Mouse (Mus musculus): ENCODE measurements around the gene Isg20l2. TPM values are rescaled to one million over a fixed set of nuclear protein-coding genes. Genes with fewer than 3 reads are reported as not detected.

The Isg20l2 gene
- polyA plus RNA-seq, 1 experiment from 2014 or later = 43.5 TPM

DNA sequence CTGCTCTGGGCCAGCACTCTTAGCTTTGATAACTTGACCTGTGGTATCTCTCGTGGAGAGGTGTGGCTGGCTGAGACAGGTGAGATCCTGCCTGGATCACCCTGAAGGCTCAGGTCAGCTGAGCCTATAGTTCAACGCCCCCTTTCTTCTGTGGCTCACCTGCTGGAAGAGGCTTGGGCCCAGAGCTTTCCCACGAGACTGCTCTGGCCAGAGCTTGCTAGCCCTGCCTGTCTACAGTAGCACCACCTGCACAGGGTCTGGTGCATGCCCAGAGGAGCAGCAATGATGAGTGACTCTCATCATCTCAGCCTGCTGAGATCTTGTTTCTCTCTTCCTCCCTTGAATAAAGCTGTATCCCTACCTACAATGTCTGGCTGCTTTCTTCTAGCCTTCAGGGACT is 50.0 kb downstream of the Isg20l2 start:
- H3K36me3 ChIP-seq (ENCODE audit: control insufficient read depth, insufficient read depth) = no peaks in the 10 kb centered on the region
- no peaks in the 10 kb centered on the region for H3K9me3 ChIP-seq (ENCODE audit: control insufficient read depth, low read length)
- H3K4me2 ChIP-seq (ENCODE audit: low read length) = no peak overlapping the region
- 70% methylated on average over 3 of the region's 3 CpGs for WGBS
- 0 out of 2 replicates have a peak overlapping the region, but pooled peaks have one; percentile 9 for H3K9ac ChIP-seq (replicated peaks; ENCODE audit: low read depth, low read length)
- H3K4me3 ChIP-seq (replicated peaks; ENCODE audit: low read length) = no peak overlapping the region
- peaks cover 29% of the 10 kb centered on the region for H3K4me1 ChIP-seq (replicated peaks; ENCODE audit: control insufficient read depth, insufficient read depth, low read length)
- no peak for ATAC-seq
- H3K27ac ChIP-seq (ENCODE audit: low read length) = no peak overlapping the region
- no peaks in the 10 kb centered on the region for H3K27me3 ChIP-seq (replicated peaks; ENCODE audit: control insufficient read depth, insufficient read depth, low read length)

DNA sequence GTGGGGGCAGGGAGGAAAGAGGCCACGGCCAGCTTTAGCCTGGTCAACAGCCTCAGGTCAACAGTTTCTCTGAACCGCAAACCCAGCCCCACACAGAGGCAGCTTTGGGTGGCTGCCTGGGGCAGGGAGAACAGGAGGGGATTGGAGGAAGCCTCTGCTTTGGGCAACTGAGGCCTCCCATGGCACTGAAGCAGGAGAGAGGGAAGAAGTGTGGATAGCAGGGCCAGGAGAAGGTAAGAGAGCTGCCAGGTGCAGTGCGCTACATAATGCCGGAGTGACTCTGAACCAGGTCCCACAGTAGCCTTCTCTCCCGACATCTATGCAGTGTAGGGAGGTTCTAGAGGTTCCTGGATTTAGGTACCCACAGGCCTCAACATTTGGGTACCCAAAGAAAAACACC is 50.6 kb downstream of the Isg20l2 start:
- WGBS = 66% methylated on average over 5 of the region's 5 CpGs
- H3K4me1 ChIP-seq (replicated peaks; ENCODE audit: control insufficient read depth, insufficient read depth, low read length) = peaks cover 35% of the 10 kb centered on the region
- no peak for ATAC-seq
- no peak overlapping the region for H3K9ac ChIP-seq (replicated peaks; ENCODE audit: low read depth, low read length)
- H3K36me3 ChIP-seq (ENCODE audit: control insufficient read depth, insufficient read depth) = no peaks in the 10 kb centered on the region
- H3K9me3 ChIP-seq (ENCODE audit: control insufficient read depth, low read length) = no peaks in the 10 kb centered on the region
- H3K27me3 ChIP-seq (replicated peaks; ENCODE audit: control insufficient read depth, insufficient read depth, low read length) = no peaks in the 10 kb centered on the region
- H3K27ac ChIP-seq (ENCODE audit: low read length) = no peak overlapping the region
- H3K4me2 ChIP-seq (ENCODE audit: low read length) = no peak overlapping the region
- H3K4me3 ChIP-seq (replicated peaks; ENCODE audit: low read length) = no peak overlapping the region

DNA sequence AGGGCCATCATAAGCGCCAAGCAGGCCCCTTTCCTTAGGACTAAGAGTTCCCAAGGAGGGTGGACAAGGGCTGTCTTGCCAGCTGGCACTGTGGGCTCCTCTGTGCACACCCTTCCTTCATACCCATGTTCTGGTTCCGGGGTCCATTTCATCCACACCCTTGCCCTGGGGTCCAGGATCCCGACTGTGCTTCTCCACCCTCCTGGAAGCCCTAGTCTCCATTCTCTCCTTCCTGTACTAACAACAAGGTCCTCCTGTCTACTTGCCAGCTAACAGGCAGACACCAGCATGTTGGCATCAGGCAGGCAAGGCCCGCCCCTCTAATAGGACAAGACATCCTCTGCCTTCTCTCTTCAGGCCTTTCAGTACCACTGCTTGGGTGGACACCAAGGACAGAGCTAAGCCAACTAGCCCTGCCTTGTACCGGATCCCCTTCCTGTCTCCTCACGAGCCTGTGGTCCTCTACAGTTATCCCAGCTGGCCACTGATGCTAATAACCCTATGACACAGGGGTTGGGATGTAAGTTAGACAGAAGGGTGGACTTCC is 51.2 kb downstream of the Isg20l2 start:
- no peak overlapping the region for H3K9ac ChIP-seq (replicated peaks; ENCODE audit: low read depth, low read length)
- ATAC-seq = no peak
- no peaks in the 10 kb centered on the region for H3K27me3 ChIP-seq (replicated peaks; ENCODE audit: control insufficient read depth, insufficient read depth, low read length)
- WGBS = 80% methylated on average over 6 of the region's 6 CpGs
- H3K27ac ChIP-seq (ENCODE audit: low read length) = no peak overlapping the region
- no peak overlapping the region for H3K4me2 ChIP-seq (ENCODE audit: low read length)
- H3K4me1 ChIP-seq (replicated peaks; ENCODE audit: control insufficient read depth, insufficient read depth, low read length) = peaks cover 40% of the 10 kb centered on the region
- no peaks in the 10 kb centered on the region for H3K9me3 ChIP-seq (ENCODE audit: control insufficient read depth, low read length)
- no peaks in the 10 kb centered on the region for H3K36me3 ChIP-seq (ENCODE audit: control insufficient read depth, insufficient read depth)
- no peak overlapping the region for H3K4me3 ChIP-seq (replicated peaks; ENCODE audit: low read length)

GRCm38 (mm10) chr3:87981894-87982835 is 52.1 kb downstream of the Isg20l2 start:
- Histone ChIP-seq H3K27ac (ENCODE audit: low read length) (peak overlapping the region; percentile 57), H3K9me3 (ENCODE audit: control insufficient read depth, low read length) (no peaks in the 10 kb centered on the region), H3K36me3 (ENCODE audit: control insufficient read depth, insufficient read depth) (no peaks in the 10 kb centered on the region), H3K9ac (replicated peaks; ENCODE audit: low read depth, low read length) (0 out of 2 replicates have a peak overlapping the region, but pooled peaks have one; percentile 6), H3K27me3 (replicated peaks; ENCODE audit: control insufficient read depth, insufficient read depth, low read length) (no peaks in the 10 kb centered on the region), H3K4me3 (replicated peaks; ENCODE audit: low read length) (no peak overlapping the region), H3K4me1 (replicated peaks; ENCODE audit: control insufficient read depth, insufficient read depth, low read length) (peaks cover 49% of the 10 kb centered on the region), H3K4me2 (ENCODE audit: low read length) (no peak overlapping the region; the same call in 1 of the 2 replicates)
- 32% methylated on average over 12 of the region's 12 CpGs for WGBS
- ATAC-seq = no peak

GRCm38 (mm10) chr3:87982836-87983601 is 52.9 kb downstream of the Isg20l2 start:
- ATAC-seq = no peak
- Histone ChIP-seq H3K4me1 (replicated peaks; ENCODE audit: control insufficient read depth, insufficient read depth, low read length) (peaks cover 58% of the 10 kb centered on the region), H3K4me2 (ENCODE audit: low read length) (peak overlapping the region; percentile 14; the same call in 1 of the 2 replicates), H3K9ac (replicated peaks; ENCODE audit: low read depth, low read length) (no peak overlapping the region; the same call in none of the 2 replicates), H3K27ac (ENCODE audit: low read length) (peak overlapping the region; percentile 57), H3K4me3 (replicated peaks; ENCODE audit: low read length) (no peak overlapping the region), H3K27me3 (replicated peaks; ENCODE audit: control insufficient read depth, insufficient read depth, low read length) (no peaks in the 10 kb centered on the region), H3K36me3 (ENCODE audit: control insufficient read depth, insufficient read depth) (no peaks in the 10 kb centered on the region), H3K9me3 (ENCODE audit: control insufficient read depth, low read length) (no peaks in the 10 kb centered on the region)
- WGBS = 4% methylated on average over 13 of the region's 13 CpGs

DNA sequence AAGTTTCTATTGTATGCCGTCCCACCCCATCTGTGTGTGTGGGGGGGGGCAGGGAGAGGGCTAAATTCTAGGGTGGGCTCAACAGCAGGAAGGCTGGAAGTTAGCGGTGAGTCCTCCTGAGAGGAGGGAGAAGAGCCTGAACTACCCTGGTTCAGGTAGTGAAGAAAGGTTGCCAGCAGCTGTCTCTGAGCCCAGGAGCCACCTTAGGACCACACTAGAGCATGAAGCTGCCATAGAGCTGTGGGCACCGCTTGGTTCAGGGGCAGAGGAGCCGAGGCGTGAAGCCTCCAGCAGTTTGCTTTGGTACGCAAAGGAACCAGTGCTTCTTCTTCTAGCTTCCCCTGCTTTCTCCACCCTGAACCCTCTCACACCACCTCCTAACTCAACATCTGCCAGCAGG is 53.5 kb downstream of the Isg20l2 start:
- Histone ChIP-seq H3K4me3 (replicated peaks; ENCODE audit: low read length) (no peak overlapping the region), H3K27ac (ENCODE audit: low read length) (peak overlapping the region; percentile 39; the same call in 1 of the 2 replicates), H3K9ac (replicated peaks; ENCODE audit: low read depth, low read length) (no peak overlapping the region; the same call in 1 of the 2 replicates), H3K4me2 (ENCODE audit: low read length) (peak overlapping the region; percentile 14; the same call in 1 of the 2 replicates), H3K9me3 (ENCODE audit: control insufficient read depth, low read length) (no peaks in the 10 kb centered on the region), H3K36me3 (ENCODE audit: control insufficient read depth, insufficient read depth) (no peaks in the 10 kb centered on the region), H3K4me1 (replicated peaks; ENCODE audit: control insufficient read depth, insufficient read depth, low read length) (peaks cover 64% of the 10 kb centered on the region), H3K27me3 (replicated peaks; ENCODE audit: control insufficient read depth, insufficient read depth, low read length) (no peaks in the 10 kb centered on the region; the same call in 1 of the 2 replicates)
- WGBS = 56% methylated on average over 6 of the region's 6 CpGs
- no peak for ATAC-seq

DNA sequence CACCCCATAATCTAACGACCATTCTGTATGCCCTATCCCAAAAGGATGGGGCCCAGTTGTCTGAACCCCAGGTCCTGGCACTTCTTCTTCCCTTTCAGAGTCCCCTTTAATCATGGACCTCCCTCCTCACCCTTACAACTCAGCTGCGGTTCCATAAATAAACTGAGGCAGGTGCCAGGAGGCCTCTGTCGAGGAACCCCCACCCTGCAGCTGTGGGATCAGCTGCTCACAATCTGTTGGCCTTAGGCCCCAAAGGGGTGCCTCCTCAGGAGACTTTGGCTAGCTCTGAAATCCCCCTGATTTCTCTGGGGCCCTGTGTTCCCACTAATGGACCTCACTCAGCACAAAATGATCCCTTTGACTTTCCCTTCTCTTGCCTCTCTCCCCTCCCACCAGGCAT is 54.0 kb downstream of the Isg20l2 start:
- H3K9ac ChIP-seq (replicated peaks; ENCODE audit: low read depth, low read length) = no peak overlapping the region
- H3K4me2 ChIP-seq (ENCODE audit: low read length) = no peak overlapping the region
- H3K4me1 ChIP-seq (replicated peaks; ENCODE audit: control insufficient read depth, insufficient read depth, low read length) = peaks cover 64% of the 10 kb centered on the region
- no peak overlapping the region for H3K27ac ChIP-seq (ENCODE audit: low read length)
- H3K36me3 ChIP-seq (ENCODE audit: control insufficient read depth, insufficient read depth) = no peaks in the 10 kb centered on the region
- no peaks in the 10 kb centered on the region; the same call in 1 of the 2 replicates for H3K27me3 ChIP-seq (replicated peaks; ENCODE audit: control insufficient read depth, insufficient read depth, low read length)
- H3K9me3 ChIP-seq (ENCODE audit: control insufficient read depth, low read length) = no peaks in the 10 kb centered on the region
- no peak for ATAC-seq
- WGBS = 30% methylated on average over 3 of the region's 3 CpGs
- H3K4me3 ChIP-seq (replicated peaks; ENCODE audit: low read length) = no peak overlapping the region

GRCm38 (mm10) chr3:87985505-87986320 is 55.6 kb downstream of the Isg20l2 start:
- WGBS = 19% methylated on average over 12 of the region's 12 CpGs
- H3K4me1 ChIP-seq (replicated peaks; ENCODE audit: control insufficient read depth, insufficient read depth, low read length) = peaks cover 64% of the 10 kb centered on the region
- ATAC-seq = no peak
- H3K36me3 ChIP-seq (ENCODE audit: control insufficient read depth, insufficient read depth) = no peaks in the 10 kb centered on the region
- H3K27ac ChIP-seq (ENCODE audit: low read length) = peak overlapping the region; percentile 15; the same call in 1 of the 2 replicates
- H3K27me3 ChIP-seq (replicated peaks; ENCODE audit: control insufficient read depth, insufficient read depth, low read length) = no peaks in the 10 kb centered on the region; the same call in 1 of the 2 replicates
- no peak overlapping the region for H3K4me2 ChIP-seq (ENCODE audit: low read length)
- H3K9me3 ChIP-seq (ENCODE audit: control insufficient read depth, low read length) = no peaks in the 10 kb centered on the region
- no peak overlapping the region for H3K9ac ChIP-seq (replicated peaks; ENCODE audit: low read depth, low read length)
- H3K4me3 ChIP-seq (replicated peaks; ENCODE audit: low read length) = no peak overlapping the region
